Mouse (Mus musculus) heart, embryonic 16.5 days (tissue): ENCODE measurements around the gene Gsto1. TPM values are rescaled to one million over a fixed set of nuclear protein-coding genes. Genes with fewer than 3 reads are reported as not detected.

Source experiments
- polyA plus RNA-seq: library from polyadenylated mRNA; unstranded; fragments of >200 nt; fragmentation: Nextera tagmentation; extraction: Ambion mirVana; gene quantifications from 2 replicates; pipeline ENCODE4 v1.2.1, GENCODE M21; 2015

The Gsto1 gene
- polyA plus RNA-seq, 1 experiment from 2014 or later: 121 TPM

Other genes starting within 250 kb of the Gsto1 start
- 0.76 and 0.93 TPM in 2 replicates for gene Col17a1, start 162.9 kb upstream of the Gsto1 start, polyA plus RNA-seq
- 153 and 227 TPM in 2 replicates for gene Sfr1, start 123.3 kb upstream of the Gsto1 start, polyA plus RNA-seq
- 0.77 and 1.1 TPM in 2 replicates for gene Gsto2, start 10.6 kb downstream of the Gsto1 start, polyA plus RNA-seq
- gene Cfap43, start 64.3 kb downstream of the Gsto1 start, polyA plus RNA-seq: 0.38 and 0.42 TPM in 2 replicates
- gene Itprip, start 64.3 kb downstream of the Gsto1 start, polyA plus RNA-seq: 18.4 and 23.3 TPM in 2 replicates
- gene Cfap58, start 82.7 kb downstream of the Gsto1 start, polyA plus RNA-seq: 0.09 and 0.25 TPM in 2 replicates